Mouse (Mus musculus) megakaryocyte, adult 5-6 weeks (primary cell): ENCODE data around the gene 4930590J08Rik. TPM values are rescaled to one million over a fixed set of nuclear protein-coding genes. Genes with fewer than 3 reads are reported as not detected.

Experiments used
- ATAC-seq: 2 replicates; pipeline ENCODE4 v1.8.0; 2016; ENCODE audit warnings: mild to moderate bottlenecking, inconsistent platforms; ENCODE audit not compliant: poor library complexity, severe bottlenecking
- total RNA-seq, 2 experiments: library from RNA; stranded (forward) in 1 of 2; stranded (reverse) in 1 of 2; fragments of 153-499, 151-499 nt in 1 of 2; fragments of 221-1000, 200-1000 nt in 1 of 2; gene quantifications; 2 replicates each; pipeline versions ENCODE4 v1.2.3 to v1.2.4; 2015 to 2017

The 4930590J08Rik gene
- total RNA-seq, 2 experiments from 2014 or later = 0.15 to 1.1 TPM

DNA sequence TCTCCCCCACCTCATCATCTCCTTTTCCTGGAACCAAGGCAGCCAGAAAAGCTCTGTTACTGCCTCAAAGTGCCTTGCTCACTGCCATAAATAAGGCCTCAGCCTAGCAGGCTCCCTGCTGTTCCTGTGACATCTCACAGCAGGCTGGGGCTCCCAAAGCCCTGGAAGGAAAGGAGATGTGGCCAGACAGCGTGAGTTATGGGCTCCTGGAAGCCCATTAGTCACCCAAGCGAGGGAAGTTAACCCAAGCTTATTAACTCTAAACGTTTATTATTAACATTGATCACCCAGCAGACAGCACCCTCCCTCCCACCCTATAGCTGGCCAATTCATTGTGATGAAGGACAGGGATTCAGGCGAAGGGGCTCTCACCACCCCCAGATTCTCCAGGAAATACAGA, 60.8 kb downstream of the 4930590J08Rik start:
- ATAC-seq = no peak

GRCm38 (mm10) chr6:91965060-91965459, 62.5 kb downstream of the 4930590J08Rik start:
- ATAC-seq = no peak

- ATAC-seq = no peak
Observed at GRCm38 (mm10) chr6:91966006-91966405, 63.4 kb downstream of the 4930590J08Rik start.

DNA sequence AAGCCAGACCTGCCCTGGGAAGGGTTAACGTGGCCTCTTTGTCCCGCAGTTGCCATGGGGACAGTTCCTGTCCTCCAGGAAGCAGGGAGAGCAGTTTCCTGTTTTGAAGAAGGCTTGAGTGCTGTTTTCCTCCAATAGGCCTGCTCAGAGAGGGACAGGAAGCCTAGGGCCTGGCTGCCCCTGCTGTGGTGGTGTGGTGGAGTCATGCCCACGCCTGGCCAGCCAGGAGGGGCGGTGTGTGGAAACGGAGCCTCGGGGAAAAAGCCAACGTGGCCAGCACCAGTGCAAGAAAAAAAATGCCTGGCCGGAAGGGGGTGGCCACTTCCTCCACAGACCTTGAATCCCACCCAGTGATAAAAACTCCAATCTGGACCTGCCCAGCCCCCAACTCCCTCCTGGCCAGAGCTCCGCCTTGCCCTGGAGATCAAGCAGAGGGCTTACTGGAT, 69.6 kb downstream of the 4930590J08Rik start:
- ATAC-seq = peak; percentile 44

DNA sequence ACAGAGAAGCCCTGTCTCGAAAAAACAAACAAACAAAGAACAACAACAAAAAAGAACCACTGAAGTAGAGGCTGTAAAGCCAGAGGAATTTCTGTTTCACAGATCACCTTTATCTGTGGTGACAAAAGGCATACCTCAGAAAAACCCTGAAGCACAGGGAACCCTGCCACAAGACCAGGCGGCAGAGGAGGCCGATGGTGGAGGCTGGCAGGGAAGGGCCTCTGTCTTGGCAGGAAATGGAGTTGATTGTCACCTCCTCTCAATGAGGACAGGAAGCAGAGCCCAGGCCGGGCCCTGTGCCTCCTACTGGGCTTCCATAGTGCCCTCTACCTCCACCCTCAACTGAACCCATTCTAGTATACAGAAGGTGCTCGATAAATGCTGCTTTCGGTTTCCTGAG, 71.4 kb downstream of the 4930590J08Rik start:
- ATAC-seq = no peak

GRCm38 (mm10) chr6:91978371-91979300, 76.0 kb downstream of the 4930590J08Rik start, which contains the start of gene Fgd5:
Gene Fgd5, plus strand, starts transcription at chr6:91978878.
- ATAC-seq = no peak

GRCm38 (mm10) chr6:91979301-91979996, 76.8 kb downstream of the 4930590J08Rik start:
- ATAC-seq = peak; percentile 49; the same call in 1 of the 2 replicates

GRCm38 (mm10) chr6:91980011-91980410, 77.4 kb downstream of the 4930590J08Rik start:
- no peak for ATAC-seq

- no peak for ATAC-seq
Observed at GRCm38 (mm10) chr6:91990101-91990500, 87.5 kb downstream of the 4930590J08Rik start.

- ATAC-seq = no peak
Observed at GRCm38 (mm10) chr6:91992823-91993222, 90.2 kb downstream of the 4930590J08Rik start.

DNA sequence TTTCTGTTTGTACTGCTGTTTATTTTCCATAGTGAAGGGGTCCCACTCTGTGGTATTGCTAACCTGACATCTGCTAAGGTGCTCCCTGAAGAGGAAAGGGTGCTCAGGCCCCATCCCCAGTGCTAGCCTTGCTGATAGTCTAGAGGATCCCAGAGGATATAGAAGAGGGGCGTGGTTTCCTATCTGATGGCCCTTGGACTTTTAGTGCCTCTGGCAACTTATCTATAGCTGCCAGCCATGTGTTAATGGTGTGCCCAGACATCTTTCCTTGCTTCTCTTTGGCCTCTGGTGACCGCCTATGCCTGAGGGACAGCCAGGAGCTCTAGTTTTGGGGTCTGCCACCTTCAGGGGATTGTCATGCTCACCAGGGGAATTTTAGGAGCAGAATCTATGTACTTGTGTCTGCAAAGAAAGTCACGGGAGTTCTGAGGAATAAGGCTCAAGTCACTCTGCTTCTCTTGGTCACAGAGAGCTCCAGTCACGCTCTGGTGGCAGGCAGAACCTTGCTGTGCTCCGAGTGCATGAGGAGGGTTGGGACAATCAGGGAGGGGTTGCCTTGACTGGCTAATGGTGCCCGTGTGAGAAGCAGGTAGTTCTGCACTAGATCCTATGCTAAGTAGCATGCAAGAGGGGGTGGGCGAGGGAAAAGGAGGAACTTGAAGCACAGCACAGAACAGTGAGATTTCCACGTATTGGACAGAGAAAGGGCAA, 91.3 kb downstream of the 4930590J08Rik start:
- no peak for ATAC-seq

DNA sequence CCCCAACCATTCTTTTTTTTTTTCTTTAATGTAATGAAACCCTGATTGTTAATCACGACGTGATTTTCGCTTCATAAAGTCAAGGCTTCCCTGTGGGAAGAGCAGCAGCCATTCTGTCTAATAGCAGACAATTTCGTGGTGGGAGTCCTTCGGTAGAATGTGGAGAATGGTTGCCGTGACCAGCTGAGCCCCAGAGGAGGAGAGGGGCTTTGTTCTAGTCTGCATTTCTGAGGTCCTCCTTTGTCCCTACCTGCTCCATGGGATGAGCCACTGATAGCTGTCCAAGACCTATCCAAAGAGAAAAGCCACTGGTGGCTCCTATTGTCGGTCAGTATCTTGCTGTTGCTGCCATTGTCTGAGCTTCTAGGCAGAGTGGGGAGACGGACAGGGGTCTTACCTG, 93.5 kb downstream of the 4930590J08Rik start:
- no peak for ATAC-seq

Other genes starting within 250 kb of the 4930590J08Rik start
- 58.0 and 61.9 TPM in 2 replicates for gene Slc6a6, start 218.8 kb upstream of the 4930590J08Rik start, total RNA-seq (2015)
- gene Slc6a6, start 218.8 kb upstream of the 4930590J08Rik start, total RNA-seq (2017) = 46.7 and 61.0 TPM in 2 replicates
- gene Grip2, start 75.6 kb upstream of the 4930590J08Rik start, total RNA-seq (2015) = not detected in 2 replicates
- not detected in 2 replicates for gene Grip2, start 75.6 kb upstream of the 4930590J08Rik start, total RNA-seq (2017)
- gene Ccdc174, start 24.8 kb upstream of the 4930590J08Rik start, total RNA-seq (2015) = 31.2 and 34.3 TPM in 2 replicates
- gene Ccdc174, start 24.8 kb upstream of the 4930590J08Rik start, total RNA-seq (2017) = 49.0 and 49.9 TPM in 2 replicates
- gene Fgd5, start 76.1 kb downstream of the 4930590J08Rik start, total RNA-seq (2015) = not detected in 2 replicates
- gene Fgd5, start 76.1 kb downstream of the 4930590J08Rik start, total RNA-seq (2017) = not detected in 2 replicates
- 35.7 and 40.5 TPM in 2 replicates for gene Nr2c2, start 188.6 kb downstream of the 4930590J08Rik start, total RNA-seq (2015)
- gene Nr2c2, start 188.6 kb downstream of the 4930590J08Rik start, total RNA-seq (2017) = 43.0 and 43.5 TPM in 2 replicates